Mouse (Mus musculus): ENCODE measurements around the gene Itgam. TPM values are rescaled to one million over a fixed set of nuclear protein-coding genes. Genes with fewer than 3 reads are reported as not detected.

Itgam gene
- polyA plus RNA-seq, 1 experiment from 2014 or later, result 1.4 TPM

DNA sequence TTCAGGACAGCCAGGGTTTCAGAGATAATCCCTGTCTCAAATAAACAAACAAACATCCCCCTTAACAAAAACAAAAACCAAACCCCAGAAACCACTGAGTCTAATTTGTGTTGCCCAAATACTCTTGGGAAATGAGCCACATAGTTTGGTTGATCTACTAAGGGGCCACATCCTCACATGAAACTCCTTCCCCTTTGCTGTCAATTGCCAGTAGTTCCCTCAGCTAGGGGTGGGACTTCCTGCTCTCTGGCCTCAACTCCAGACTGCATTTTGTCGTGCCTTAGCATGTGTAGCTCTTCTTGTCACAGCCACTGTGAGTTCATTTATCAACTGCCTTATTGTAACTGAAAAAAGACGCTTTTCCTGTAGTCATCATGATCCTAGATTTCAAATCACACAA is 47.9 kb downstream of the Itgam start:
- no peak overlapping the region for H3K9ac ChIP-seq
- H3K27ac ChIP-seq, result no peak overlapping the region
- no peaks in the 10 kb centered on the region for H3K36me3 ChIP-seq
- H3K9me3 ChIP-seq (replicated peaks), result no peaks in the 10 kb centered on the region
- H3K4me1 ChIP-seq, result no peaks in the 10 kb centered on the region
- H3K27me3 ChIP-seq, result no peaks in the 10 kb centered on the region
- no peak for ATAC-seq (replicated peaks; ENCODE audit: low FRiP score)
- WGBS, result 55% methylated on average over 2 of the region's 2 CpGs
- no peak overlapping the region for H3K4me2 ChIP-seq
- no peak overlapping the region for H3K4me3 ChIP-seq (replicated peaks)

DNA sequence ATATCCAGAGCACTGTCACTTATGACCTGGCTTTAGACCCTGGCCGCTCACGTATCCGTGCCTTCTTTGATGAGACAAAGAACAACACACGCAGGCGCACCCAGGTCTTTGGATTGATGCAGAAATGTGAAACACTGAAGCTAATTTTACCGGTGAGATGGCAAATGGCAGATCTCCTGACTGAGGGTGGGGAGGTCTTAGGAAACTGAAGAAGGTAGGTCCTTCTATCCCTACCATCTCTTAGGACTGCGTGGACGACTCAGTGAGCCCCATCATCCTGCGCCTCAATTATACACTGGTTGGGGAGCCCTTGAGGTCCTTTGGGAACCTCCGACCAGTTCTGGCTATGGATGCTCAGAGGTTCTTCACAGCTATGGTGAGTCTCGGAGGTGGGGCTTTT is 49.7 kb downstream of the Itgam start:
- no peak overlapping the region for H3K4me2 ChIP-seq
- no peak overlapping the region for H3K9ac ChIP-seq
- H3K27ac ChIP-seq, result no peak overlapping the region
- WGBS, result 87% methylated on average over 11 of the region's 11 CpGs
- H3K4me1 ChIP-seq, result no peaks in the 10 kb centered on the region
- no peaks in the 10 kb centered on the region for H3K27me3 ChIP-seq
- H3K36me3 ChIP-seq, result no peaks in the 10 kb centered on the region
- ATAC-seq (replicated peaks; ENCODE audit: low FRiP score), result no peak
- H3K4me3 ChIP-seq (replicated peaks), result no peak overlapping the region
- no peaks in the 10 kb centered on the region for H3K9me3 ChIP-seq (replicated peaks)

DNA sequence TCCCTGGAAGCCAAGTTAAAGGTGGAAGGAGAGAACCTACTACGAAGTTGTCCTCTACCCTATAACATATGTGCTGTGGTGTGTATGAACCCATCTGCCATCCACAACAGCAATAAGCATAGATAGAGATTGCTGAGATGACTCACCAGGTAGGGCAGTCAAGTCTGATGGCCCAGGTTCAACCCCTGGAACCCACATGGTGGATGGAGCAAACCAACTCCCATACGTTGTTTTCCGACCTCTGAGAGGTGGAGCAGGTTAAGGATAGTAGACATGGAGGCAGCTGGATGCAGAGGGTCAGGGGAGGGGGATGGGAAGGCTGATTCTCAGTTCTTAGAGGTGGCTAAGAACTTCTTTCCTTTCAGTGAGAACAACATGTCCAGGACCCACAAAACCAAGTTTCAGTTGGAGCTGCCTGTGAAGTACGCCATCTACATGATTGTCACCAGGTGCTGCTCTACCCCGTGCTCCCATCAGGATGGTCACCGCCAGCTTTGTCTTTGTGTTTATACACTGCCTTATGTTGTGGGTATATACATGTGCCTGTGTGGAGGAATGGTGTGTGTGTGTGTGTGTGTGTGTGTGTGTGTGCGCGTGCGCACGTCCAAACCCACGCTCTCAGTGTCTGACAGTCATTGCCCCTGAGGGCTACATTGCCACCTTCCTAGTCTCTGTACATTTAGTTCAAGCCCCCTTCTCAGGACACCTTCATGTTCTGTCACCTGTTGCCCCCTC is 52.1 kb downstream of the Itgam start:
- Histone ChIP-seq H3K4me2 (no peak overlapping the region), H3K9ac (no peak overlapping the region), H3K4me1 (no peaks in the 10 kb centered on the region), H3K36me3 (no peaks in the 10 kb centered on the region), H3K4me3 (replicated peaks) (no peak overlapping the region), H3K27ac (no peak overlapping the region), H3K9me3 (replicated peaks) (no peaks in the 10 kb centered on the region), H3K27me3 (no peaks in the 10 kb centered on the region)
- WGBS, result 92% methylated on average over 11 of the region's 11 CpGs
- ATAC-seq (replicated peaks; ENCODE audit: low FRiP score), result no peak

DNA sequence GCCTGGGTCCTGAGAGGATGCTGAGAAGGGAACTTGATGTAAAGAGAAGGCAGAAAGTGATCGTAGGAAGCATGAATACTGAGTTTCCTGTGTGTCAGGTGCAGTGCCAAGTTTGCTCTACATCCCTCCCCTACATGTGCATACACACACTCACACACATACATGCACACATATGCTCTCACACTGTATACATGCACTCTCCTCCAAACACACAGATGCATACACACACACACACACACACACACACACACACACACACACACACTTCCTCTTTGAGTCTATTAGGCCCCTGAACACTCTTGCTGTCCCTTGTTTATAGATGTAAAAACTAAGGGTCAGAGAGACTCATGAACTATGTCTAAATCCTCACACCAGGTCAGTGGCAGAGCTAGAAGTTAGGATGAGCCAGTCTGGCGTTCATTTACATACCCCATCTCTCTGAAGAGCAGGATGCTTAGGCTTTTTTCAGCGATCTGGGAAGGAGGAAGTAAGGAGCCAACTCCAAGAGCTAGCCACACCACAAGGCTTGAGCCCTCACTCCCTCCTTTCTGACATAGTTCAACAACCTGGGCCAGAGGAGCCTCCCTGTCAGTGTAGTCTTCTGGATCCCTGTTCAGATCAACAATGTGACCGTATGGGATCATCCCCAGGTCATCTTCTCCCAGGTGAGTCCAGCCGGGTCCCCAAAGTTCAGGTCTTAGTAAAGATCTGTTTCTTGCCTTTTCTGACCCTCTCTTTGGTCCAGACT is 52.9 kb downstream of the Itgam start:
- no peak for ATAC-seq (replicated peaks; ENCODE audit: low FRiP score)
- Histone ChIP-seq H3K27ac (no peak overlapping the region), H3K27me3 (no peaks in the 10 kb centered on the region), H3K36me3 (no peaks in the 10 kb centered on the region), H3K9me3 (replicated peaks) (no peaks in the 10 kb centered on the region), H3K4me1 (no peaks in the 10 kb centered on the region), H3K4me2 (no peak overlapping the region), H3K9ac (no peak overlapping the region), H3K4me3 (replicated peaks) (no peak overlapping the region)
- 75% methylated on average over 5 of the region's 5 CpGs for WGBS

DNA sequence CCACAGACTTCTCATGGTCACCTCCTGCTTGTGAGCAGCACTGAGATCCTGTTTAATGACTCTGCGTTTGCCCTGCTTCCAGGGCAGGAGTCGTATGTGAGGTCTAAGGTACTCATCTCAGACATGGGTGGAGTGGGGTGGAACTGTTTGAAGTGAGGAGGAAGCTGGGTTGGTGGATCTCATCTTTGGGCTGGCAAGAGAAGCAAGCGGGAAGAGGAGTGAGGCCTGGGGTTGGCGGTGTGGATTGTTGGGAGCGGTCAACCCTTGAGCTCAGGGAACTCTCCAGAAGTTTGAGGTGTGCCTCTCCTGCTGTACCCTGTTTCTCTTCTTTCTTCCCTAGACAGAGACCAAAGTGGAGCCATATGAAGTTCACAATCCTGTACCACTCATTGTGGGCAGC is 54.0 kb downstream of the Itgam start:
- H3K4me2 ChIP-seq, result no peak overlapping the region
- H3K27ac ChIP-seq, result no peak overlapping the region
- no peaks in the 10 kb centered on the region for H3K27me3 ChIP-seq
- H3K36me3 ChIP-seq, result no peaks in the 10 kb centered on the region
- WGBS, result 92% methylated on average over 5 of the region's 5 CpGs
- no peak overlapping the region for H3K4me3 ChIP-seq (replicated peaks)
- H3K9ac ChIP-seq, result no peak overlapping the region
- no peak for ATAC-seq (replicated peaks; ENCODE audit: low FRiP score)
- no peaks in the 10 kb centered on the region for H3K9me3 ChIP-seq (replicated peaks)
- no peaks in the 10 kb centered on the region for H3K4me1 ChIP-seq

DNA sequence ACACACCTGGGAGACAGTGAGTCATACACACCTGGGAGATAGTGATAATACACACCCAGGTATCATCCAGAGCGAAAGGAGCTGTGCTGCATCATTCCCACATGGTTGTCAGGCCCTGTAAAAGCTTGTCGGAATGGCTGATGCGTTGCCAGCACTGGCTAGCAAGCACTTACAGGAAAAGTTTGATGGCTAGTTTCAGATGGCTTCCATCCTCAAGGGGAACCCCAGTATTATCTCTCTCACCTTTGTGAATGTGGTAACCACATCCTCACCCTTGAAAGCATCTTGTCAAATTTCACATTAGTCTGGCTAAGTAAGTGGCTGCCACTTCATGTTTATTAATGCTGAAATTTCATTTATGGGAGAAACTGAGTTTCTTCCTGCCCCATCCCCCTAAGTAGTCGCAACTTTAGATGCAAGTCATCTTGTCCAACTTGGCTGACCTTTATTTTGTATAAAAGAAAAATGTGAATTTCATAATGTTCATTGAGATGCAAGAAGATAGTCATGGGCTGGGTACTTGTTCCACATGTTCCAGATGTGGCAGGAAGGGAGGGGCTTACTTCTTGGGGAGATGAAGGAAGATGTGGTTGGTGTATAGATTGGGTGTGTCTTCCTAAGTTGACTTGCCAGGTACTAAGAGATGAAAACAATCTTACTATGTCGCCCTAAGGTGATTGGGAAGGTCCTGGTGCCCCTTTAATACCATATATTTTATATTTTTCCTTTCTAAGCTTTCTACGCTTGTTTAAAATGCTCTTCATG is 57.5 kb downstream of the Itgam start:
- no peak for ATAC-seq (replicated peaks; ENCODE audit: low FRiP score)
- Histone ChIP-seq H3K4me3 (replicated peaks) (no peak overlapping the region), H3K9me3 (replicated peaks) (no peaks in the 10 kb centered on the region), H3K9ac (no peak overlapping the region), H3K4me1 (no peaks in the 10 kb centered on the region), H3K27me3 (no peaks in the 10 kb centered on the region), H3K4me2 (no peak overlapping the region), H3K36me3 (no peaks in the 10 kb centered on the region), H3K27ac (no peak overlapping the region)
- 85% methylated on average over 6 of the region's 6 CpGs for WGBS

DNA sequence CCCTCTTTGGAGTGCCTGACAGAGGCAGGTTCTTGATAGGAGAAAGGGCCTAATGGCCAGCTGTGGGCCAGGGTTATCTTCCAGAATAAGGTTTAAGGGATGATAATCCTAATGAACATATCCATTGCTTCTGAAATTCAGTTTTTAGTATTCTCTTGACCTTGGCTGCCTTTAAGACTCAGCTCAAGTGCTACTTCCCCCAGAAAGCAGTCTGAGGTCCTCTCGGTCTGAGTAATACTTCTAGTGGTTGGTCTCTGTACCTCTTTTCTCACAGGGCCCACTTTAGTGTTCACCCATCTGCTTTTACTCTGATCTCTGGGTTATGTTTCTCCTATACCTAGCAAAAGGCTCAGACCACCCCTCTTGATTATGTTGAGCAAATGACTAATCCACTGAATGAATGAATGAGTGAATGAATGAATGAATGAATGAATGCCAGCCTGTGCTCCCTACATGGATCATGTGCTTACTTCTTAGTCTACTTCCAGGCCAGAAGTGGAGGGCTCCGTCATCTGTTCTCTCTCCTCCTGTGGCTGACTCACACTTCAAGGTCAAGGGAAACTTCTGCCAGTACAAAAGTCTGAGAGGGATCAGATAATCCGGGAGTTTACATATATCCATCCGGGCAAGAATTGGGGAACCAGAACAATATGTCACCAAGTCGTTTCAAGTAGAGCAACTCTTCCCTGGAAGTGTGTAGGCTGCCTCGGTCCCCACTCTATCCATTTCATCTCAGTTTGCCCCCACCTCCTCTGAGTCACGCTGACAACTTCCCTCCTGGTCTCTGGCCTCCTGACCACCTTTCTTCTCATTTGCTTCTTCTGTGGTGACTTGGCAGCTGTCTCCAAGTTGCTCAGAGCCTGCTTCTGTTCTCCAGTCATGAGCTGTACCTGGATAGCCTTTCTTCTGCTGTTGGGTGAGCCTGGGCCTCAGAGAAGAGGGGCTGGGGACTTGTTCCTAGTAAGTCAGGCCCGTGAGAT is 66.6 kb downstream of the Itgam start, which contains the start of gene Itgax:
Itgax (plus strand) TSS at position 807 of the 980 bp plus-strand sequence.
- Histone ChIP-seq H3K27ac (no peak within 1 kb of the TSS), H3K27me3 (no peaks in the 10 kb centered on the region), H3K4me1 (no peaks in the 10 kb centered on the region), H3K4me3 (replicated peaks) (no peak within 1 kb of the TSS), H3K9me3 (replicated peaks) (no peaks in the 10 kb centered on the region), H3K36me3 (no peaks in the 10 kb centered on the region), H3K4me2 (no peak within 1 kb of the TSS), H3K9ac (no peak within 1 kb of the TSS)
- ATAC-seq (replicated peaks; ENCODE audit: low FRiP score), result no peak
- WGBS, result 73% methylated on average over 8 of the region's 8 CpGs

DNA sequence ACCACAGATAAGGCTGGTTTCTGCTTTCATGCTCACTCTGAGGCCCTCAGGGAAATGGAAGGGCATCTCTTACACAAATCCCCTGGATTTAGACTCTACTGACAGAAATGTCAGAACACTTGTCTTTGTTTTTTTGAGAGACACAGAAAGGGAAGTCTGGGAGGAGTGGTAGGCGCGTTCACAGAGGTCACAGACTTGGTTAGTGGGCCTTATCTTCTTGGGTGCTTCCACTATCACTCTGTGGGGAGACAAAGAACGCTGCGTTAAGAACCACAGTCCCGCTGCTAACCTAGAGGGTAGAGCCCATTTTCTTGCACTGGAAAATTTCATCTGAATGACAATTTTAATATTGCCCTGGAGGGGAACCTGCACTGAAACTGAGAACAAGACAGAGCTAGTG is 69.7 kb downstream of the Itgam start:
- WGBS, result 88% methylated on average over 5 of the region's 5 CpGs
- H3K4me2 ChIP-seq, result no peak overlapping the region
- no peaks in the 10 kb centered on the region for H3K4me1 ChIP-seq
- no peaks in the 10 kb centered on the region for H3K9me3 ChIP-seq (replicated peaks)
- no peaks in the 10 kb centered on the region for H3K27me3 ChIP-seq
- no peak overlapping the region for H3K4me3 ChIP-seq (replicated peaks)
- no peak for ATAC-seq (replicated peaks; ENCODE audit: low FRiP score)
- H3K36me3 ChIP-seq, result no peaks in the 10 kb centered on the region
- H3K9ac ChIP-seq, result no peak overlapping the region
- no peak overlapping the region for H3K27ac ChIP-seq

DNA sequence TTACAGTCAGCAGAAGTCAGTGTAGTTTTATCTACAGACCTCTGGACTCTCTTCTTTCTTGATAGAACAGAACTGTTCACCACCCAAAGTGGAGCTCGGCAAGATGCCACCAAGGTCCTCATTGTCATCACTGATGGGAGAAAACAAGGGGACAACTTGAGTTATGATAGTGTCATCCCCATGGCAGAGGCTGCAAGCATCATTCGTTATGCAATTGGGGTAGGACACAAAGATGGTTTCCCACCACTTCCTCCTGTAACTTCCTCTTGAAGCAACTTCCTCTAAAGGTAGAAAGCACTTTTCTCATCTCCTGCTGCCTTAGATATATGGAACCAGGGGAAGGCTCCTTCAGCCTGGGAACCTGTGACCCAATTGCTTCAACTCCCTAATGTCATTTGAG is 71.2 kb downstream of the Itgam start:
- Histone ChIP-seq H3K27me3 (no peaks in the 10 kb centered on the region), H3K9me3 (replicated peaks) (no peaks in the 10 kb centered on the region), H3K4me1 (no peaks in the 10 kb centered on the region), H3K27ac (no peak overlapping the region), H3K4me3 (replicated peaks) (no peak overlapping the region), H3K36me3 (no peaks in the 10 kb centered on the region), H3K9ac (no peak overlapping the region), H3K4me2 (no peak overlapping the region)
- WGBS, result 88% methylated on average over 2 of the region's 2 CpGs
- no peak for ATAC-seq (replicated peaks; ENCODE audit: low FRiP score)

DNA sequence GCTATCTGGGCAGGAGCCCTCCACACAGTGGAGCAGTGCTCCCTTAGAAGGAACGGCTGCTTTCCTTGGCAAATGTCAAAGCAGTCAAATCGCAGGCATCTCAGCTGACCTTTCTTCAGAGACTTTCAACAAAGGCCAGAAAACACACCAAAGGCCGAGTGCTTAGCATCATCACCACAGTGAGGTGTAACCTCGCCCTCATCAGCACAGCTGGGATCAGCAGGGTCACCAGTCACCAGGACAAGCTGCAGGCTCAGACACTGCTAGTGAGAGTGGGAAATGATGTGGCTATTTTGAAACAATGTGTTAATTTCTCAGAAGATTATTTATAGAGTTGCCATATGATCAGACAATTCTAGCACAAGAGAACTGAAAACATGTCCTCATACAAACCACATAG is 74.5 kb downstream of the Itgam start:
- H3K9me3 ChIP-seq (replicated peaks), result no peaks in the 10 kb centered on the region
- no peak overlapping the region for H3K4me2 ChIP-seq
- no peaks in the 10 kb centered on the region for H3K4me1 ChIP-seq
- no peak overlapping the region for H3K4me3 ChIP-seq (replicated peaks)
- H3K27me3 ChIP-seq, result no peaks in the 10 kb centered on the region
- no peak overlapping the region for H3K27ac ChIP-seq
- no peak for ATAC-seq (replicated peaks; ENCODE audit: low FRiP score)
- 43% methylated on average over 4 of the region's 4 CpGs for WGBS
- no peak overlapping the region for H3K9ac ChIP-seq
- H3K36me3 ChIP-seq, result no peaks in the 10 kb centered on the region

DNA sequence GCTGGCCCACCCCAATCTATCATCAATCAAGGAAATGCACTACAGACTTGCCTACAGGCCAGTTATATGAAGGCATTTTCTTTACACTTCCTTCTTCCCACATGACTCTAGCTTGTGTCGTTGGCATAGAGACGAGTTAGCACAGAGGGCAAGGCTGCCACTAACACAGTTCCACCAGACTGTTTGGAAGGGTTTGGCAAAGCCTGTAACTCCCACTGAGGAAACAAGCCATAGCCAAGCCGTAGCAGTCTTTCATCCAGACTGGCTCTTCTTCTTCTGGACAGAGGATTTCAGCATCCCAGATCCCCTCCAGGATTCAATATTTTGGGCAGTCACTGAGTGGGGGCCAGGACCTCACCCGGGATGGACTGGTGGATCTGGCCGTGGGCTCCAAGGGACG is 77.2 kb downstream of the Itgam start:
- no peak overlapping the region for H3K27ac ChIP-seq
- no peak overlapping the region for H3K4me3 ChIP-seq (replicated peaks)
- no peak for ATAC-seq (replicated peaks; ENCODE audit: low FRiP score)
- no peaks in the 10 kb centered on the region for H3K9me3 ChIP-seq (replicated peaks)
- no peaks in the 10 kb centered on the region for H3K27me3 ChIP-seq
- no peak overlapping the region for H3K4me2 ChIP-seq
- H3K9ac ChIP-seq, result no peak overlapping the region
- 93% methylated on average over 6 of the region's 6 CpGs for WGBS
- H3K4me1 ChIP-seq, result no peaks in the 10 kb centered on the region
- no peaks in the 10 kb centered on the region for H3K36me3 ChIP-seq

Data from kidney, embryonic 15.5 days (tissue).